Mouse (Mus musculus) erythroblast, embryonic 14.5 days (primary cell): ENCODE measurements around the gene Bcas3. TPM values are rescaled to one million over a fixed set of nuclear protein-coding genes. Genes with fewer than 3 reads are reported as not detected.

Experiments
- H3K27me3 ChIP-seq: 2 replicates; pipeline ENCODE4 v1.6.1; 2012; ENCODE audit warnings: inconsistent platforms; ENCODE audit not compliant: control insufficient read depth
- H3K36me3 ChIP-seq: 2 replicates; pipeline ENCODE4 v1.6.1; 2012; ENCODE audit warnings: mild to moderate bottlenecking, inconsistent platforms; ENCODE audit not compliant: control insufficient read depth
- H3K4me1 ChIP-seq: 2 replicates; pipeline ENCODE4 v1.6.1; 2012; ENCODE audit warnings: inconsistent platforms; ENCODE audit not compliant: control insufficient read depth
- H3K4me3 ChIP-seq: replicated peaks from 2 replicates; pipeline ENCODE3; 2012; ENCODE audit warnings: moderate library complexity, mild to moderate bottlenecking, inconsistent platforms
- H3K9me3 ChIP-seq: 2 replicates; pipeline ENCODE4 v1.6.1; 2012; ENCODE audit warnings: low read length, inconsistent platforms, mixed read lengths; ENCODE audit not compliant: control insufficient read depth
- GATA1 ChIP-seq: IDR thresholded peaks from 2 replicates; pipeline ENCODE4 v1.6.1; 2012; ENCODE audit warnings: low read length, inconsistent platforms, mixed read lengths
- TAL1 ChIP-seq: IDR thresholded peaks from 3 replicates; pipeline ENCODE4 v1.6.1; 2012; ENCODE audit warnings: low read length, inconsistent platforms, mixed read lengths
- polyA plus RNA-seq: library from polyadenylated mRNA; stranded (reverse); fragments of >175 nt; gene quantifications from 2 replicates; pipeline ENCODE4 v1.2.3, GENCODE M21; 2012

Gene Bcas3
- polyA plus RNA-seq, 1 experiment = 25.9 TPM

DNA sequence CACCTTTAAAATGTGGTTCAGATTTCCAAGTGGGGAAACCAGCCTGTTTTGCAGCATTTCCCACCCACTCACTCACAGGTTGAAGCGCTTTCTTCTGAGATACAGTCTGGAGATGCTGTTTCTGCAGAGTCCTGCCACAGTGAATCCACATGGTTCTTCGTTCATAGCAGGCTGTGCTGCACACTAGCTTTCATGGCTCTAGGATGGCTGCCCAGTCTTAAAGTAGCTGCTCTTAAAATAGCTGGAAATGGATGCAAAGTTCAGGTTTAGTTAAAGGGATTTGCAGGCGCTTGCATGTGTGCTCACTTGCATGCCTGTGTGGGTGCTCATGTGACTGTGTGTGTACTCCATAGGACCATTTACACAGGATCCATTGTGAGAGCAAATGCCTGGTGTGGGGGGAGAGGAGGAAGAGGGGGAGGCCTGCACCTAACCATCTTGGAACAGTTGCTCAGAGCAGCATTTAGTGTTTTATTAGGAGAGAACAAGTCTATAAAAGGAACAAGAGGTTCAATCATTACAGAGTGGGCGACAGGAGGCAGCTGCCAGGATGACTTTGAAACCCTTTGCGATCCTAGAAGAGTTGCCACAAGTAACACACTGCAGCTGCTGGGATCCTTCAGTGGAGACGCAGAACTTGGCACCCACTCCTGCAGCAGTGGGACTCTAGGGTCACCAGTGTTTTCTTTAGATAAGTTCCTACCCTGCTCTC is 386.5 kb downstream of the Bcas3 start:
- Histone ChIP-seq H3K4me3 (no peak overlapping the region), H3K36me3 (no peaks in the 10 kb centered on the region), H3K27me3 (peaks cover 3% of the 10 kb centered on the region; the same call in 1 of the 2 replicates), H3K9me3 (no peaks in the 10 kb centered on the region), H3K4me1 (peaks cover 3% of the 10 kb centered on the region; the same call in 1 of the 2 replicates)
- TF ChIP-seq GATA1 = no peak

DNA sequence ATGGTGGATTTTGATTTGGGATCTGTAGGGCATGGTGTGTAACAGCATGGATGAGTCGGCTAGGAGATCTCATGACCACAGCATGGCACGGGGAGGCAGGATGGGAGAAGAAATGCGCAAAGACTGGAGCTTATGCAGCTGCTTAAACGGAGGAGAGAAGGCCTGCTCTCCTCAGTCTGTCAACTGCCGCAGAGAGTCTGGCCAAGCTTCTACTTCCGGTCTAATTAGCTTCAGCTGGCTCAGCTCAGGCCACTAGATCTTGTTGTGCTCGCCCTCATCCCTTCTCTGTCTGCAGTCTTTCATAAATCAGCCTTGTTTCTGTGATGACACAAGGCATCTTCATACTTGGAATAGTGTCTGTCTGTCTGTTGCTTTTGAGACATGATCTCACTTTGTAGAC is 393.4 kb downstream of the Bcas3 start:
- H3K4me1 ChIP-seq = peaks cover 4% of the 10 kb centered on the region

DNA sequence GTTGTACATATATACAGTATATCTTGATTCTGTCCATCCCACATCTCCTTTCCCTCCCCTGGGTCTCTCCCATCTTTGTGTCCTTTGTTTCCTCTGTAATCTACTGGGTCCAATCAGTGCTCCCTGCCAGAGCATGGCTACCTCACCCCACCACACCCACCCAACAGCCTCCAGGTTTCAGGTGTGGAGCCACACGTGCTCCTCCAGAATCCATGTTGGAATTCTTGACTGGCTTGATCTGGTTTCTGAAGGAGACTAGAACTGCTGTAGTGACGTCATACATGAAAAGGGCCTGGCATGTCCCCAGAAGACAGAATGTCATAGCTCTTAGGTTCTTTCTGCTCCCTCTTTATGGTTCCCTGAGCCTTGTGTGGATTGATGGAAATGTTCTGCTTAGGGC is 395.9 kb downstream of the Bcas3 start:
- no peaks in the 10 kb centered on the region for H3K36me3 ChIP-seq
- H3K9me3 ChIP-seq = no peaks in the 10 kb centered on the region
- no peak overlapping the region for H3K4me3 ChIP-seq
- TF ChIP-seq GATA1 (no peak), TAL1 (no peak)
- H3K4me1 ChIP-seq = peaks cover 5% of the 10 kb centered on the region
- H3K27me3 ChIP-seq = peaks cover 5% of the 10 kb centered on the region

More for the DNA sequence above, 393.4 kb downstream of the Bcas3 start:
- no peak overlapping the region for H3K4me3 ChIP-seq
- TF ChIP-seq TAL1 (no peak), GATA1 (no peak)
- H3K36me3 ChIP-seq = no peaks in the 10 kb centered on the region
- no peaks in the 10 kb centered on the region for H3K9me3 ChIP-seq
- H3K27me3 ChIP-seq = peaks cover 4% of the 10 kb centered on the region

DNA sequence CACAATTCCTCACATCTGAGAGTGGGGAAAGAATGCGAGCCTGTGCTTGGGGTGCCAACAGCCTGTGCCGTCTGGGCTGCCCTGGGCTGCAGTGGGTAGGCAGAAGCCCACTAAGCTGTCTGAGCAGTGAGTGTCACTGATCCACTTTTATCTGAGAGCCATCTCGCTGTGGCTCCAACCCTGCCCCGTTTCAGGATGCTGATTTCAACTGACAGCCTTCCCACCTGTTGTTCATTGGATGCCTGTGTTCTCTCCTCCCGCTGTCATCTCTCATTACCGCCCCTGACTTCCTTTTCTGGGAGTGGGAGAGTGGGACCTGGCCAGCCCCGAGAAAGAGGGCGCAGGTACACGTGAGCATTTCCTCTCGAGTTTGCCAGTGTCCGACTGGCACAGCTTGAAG is 398.2 kb downstream of the Bcas3 start:
- H3K4me3 ChIP-seq = no peak overlapping the region
- peaks cover 5% of the 10 kb centered on the region for H3K4me1 ChIP-seq
- no peak for TF ChIP-seq GATA1
- no peak for TF ChIP-seq TAL1
- no peaks in the 10 kb centered on the region for H3K9me3 ChIP-seq
- peaks cover 5% of the 10 kb centered on the region for H3K27me3 ChIP-seq
- no peaks in the 10 kb centered on the region for H3K36me3 ChIP-seq

DNA sequence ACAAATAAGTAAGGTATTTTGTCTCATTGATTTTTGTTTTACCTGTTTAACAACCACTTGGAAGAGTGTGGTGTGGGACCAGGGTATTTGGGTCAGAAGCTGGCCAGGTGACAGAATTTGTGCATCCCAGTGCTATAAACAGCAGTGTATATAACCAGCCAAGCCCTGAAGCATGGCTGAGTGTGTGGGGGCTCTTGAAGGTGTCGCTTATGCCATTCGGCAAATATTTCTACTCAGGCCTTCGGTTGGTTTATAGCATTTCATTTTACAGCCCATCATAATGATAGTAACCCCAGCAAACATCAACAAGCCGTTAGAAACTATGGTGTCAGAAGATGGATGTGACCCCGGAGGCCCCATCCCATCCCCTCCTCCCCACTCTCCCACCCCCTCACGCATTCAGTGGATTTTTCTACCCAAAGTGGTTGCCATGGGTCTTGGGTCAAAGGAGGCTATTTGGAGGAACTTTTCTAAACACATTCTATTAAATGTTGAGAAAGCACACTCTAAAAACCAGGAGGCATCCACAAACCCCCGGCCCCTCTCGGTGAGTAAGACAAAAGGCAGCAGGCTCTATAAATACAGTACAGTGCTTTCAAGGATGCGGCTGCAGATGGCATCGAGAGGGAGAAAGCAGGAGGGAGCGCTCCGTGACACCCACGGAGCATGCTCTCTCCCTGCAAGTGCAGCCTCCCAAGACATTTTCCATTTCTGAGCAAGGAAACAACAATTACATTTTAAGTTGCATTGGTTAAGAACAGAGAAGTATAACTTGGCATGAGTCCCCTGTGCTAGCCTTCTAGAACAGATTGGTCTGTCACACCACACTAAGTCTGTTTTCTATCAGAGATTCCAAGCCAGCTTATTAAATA is 401.9 kb downstream of the Bcas3 start:
- Histone ChIP-seq H3K4me3 (no peak overlapping the region), H3K36me3 (no peaks in the 10 kb centered on the region), H3K9me3 (no peaks in the 10 kb centered on the region), H3K4me1 (peaks cover 13% of the 10 kb centered on the region), H3K27me3 (peaks cover 5% of the 10 kb centered on the region)
- no peak for TF ChIP-seq TAL1

DNA sequence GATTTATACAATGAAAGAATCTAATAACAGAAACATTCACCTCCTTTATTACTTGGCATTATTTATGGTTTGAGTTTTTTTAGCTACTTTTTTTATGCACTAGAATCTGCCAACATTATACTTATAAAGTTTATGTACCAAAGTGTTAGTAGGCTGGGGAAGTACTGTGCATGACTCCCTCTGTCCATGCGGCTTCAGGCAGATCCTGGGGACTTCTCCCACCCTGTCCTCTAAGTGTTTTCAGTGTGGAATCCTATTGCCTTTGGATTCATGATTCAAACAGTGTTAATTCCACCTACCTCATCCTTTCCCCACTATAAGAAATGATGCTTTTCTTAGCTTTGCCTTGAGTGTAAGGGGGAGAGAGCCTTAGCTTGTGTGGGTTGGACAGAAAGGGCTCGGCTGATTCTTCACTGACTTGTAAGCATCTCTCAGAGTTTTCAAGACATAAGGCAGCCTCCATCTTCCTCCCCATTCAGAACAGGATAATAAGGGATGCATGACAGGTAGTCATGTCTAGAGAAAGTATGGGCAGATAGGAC is 402.6 kb downstream of the Bcas3 start:
- TF ChIP-seq TAL1 (no peak), GATA1 (no peak)
- Histone ChIP-seq H3K27me3 (peaks cover 5% of the 10 kb centered on the region), H3K4me1 (peaks cover 13% of the 10 kb centered on the region), H3K36me3 (no peaks in the 10 kb centered on the region), H3K4me3 (no peak overlapping the region), H3K9me3 (no peaks in the 10 kb centered on the region)

DNA sequence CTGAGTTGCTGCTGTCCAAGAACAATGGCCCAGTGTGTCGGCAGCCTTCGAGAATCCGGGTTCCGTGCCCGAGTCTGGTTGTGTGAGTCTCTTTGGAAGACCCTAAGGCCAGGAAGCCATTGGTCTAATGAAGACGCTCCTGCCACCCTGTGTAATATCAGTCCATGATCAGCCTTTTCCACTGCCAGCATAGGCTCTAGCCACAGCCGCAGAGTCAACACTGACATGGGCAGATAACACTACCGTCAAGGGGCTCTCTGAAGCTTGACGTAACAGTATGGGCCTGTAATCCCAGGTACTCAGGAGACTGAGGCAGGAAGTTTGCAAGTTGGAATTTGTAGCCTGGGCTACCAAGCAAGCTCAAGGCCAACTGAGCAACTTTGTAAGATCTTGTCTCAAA is 405.9 kb downstream of the Bcas3 start:
- H3K4me1 ChIP-seq = peaks cover 9% of the 10 kb centered on the region
- H3K27me3 ChIP-seq = peaks cover 10% of the 10 kb centered on the region
- H3K36me3 ChIP-seq = no peaks in the 10 kb centered on the region
- TF ChIP-seq GATA1 = no peak
- no peak for TF ChIP-seq TAL1
- H3K9me3 ChIP-seq = no peaks in the 10 kb centered on the region
- H3K4me3 ChIP-seq = no peak overlapping the region

DNA sequence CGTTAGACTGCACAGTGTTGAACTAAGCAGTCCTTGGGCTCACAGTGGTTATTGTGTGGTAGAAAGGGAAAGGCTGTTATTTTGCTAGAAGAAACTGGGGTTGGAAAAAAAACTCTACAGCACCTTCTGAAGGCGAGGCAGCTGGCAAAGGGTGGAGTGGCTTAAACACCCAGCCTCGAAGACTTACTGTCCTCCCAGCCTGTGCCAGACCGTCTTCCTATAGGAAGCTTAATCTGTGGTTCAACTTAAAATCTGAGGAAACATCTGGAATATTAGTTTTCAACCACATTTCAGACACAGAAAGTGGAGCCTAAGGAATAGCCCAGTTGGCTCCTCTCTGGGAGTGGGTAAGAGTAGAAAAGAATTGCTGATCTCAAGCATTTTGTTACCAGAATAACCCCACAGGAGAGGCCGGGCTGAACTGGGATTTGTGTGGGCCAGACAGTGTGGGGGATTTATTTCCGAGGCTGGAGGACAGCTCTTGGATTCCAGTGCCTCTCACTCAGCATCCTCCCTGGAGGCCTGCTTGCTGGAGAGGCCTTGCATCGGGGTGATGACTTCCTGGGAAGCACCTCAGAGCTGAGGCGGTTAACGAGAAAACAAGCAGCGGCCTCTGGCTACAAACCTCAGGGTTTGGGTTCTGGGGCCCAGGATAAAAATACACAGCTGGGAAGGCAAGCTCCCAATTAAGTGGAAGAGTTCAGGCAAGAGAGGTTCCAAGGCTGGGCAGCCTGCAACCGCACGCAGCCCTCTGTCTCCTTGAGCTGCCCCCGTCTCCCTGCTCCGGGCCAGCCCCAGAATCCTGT is 406.9 kb downstream of the Bcas3 start:
- no peak for TF ChIP-seq GATA1
- TF ChIP-seq TAL1 = no peak
- peaks cover 9% of the 10 kb centered on the region for H3K4me1 ChIP-seq
- peaks cover 10% of the 10 kb centered on the region for H3K27me3 ChIP-seq

More for the DNA sequence above, 406.9 kb downstream of the Bcas3 start:
- Histone ChIP-seq H3K36me3 (no peaks in the 10 kb centered on the region), H3K4me3 (no peak overlapping the region), H3K9me3 (no peaks in the 10 kb centered on the region)
